Mouse (Mus musculus): Measurements from ENCODE around the gene Ppp1r1b. TPM values are rescaled to one million over a fixed set of nuclear protein-coding genes. Genes with fewer than 3 reads are reported as not detected.
A peak's percentile ranks its signal among the peaks of the same experiment; 100 is the strongest.

Ppp1r1b gene
- polyA plus RNA-seq, 1 experiment from 2014 or later = 5.4 TPM

GRCm38 (mm10) chr11:98322159-98322558 lies 26.0 kb upstream of the Ppp1r1b start:
- Histone ChIP-seq H3K27me3 (ENCODE audit: insufficient read depth, low read length) (peaks cover 100% of the 10 kb centered on the region), H3K36me3 (replicated peaks; ENCODE audit: insufficient read depth, low read length) (no peaks in the 10 kb centered on the region), H3K9me3 (ENCODE audit: low read length) (no peaks in the 10 kb centered on the region), H3K4me1 (ENCODE audit: insufficient read depth) (0 out of 2 replicates have a peak, but pooled peaks cover 2% of the 10 kb centered on the region), H3K9ac (replicated peaks) (no peak overlapping the region), H3K27ac (ENCODE audit: low read depth) (no peak overlapping the region), H3K4me2 (ENCODE audit: low read depth, low read length) (no peak overlapping the region), H3K4me3 (ENCODE audit: low read depth, low read length) (no peak overlapping the region)
- no peak for TF ChIP-seq CTCF (IDR thresholded peaks at IDR 0.05; ENCODE audit: low read depth)
- no peak for TF ChIP-seq EP300 (IDR thresholded peaks at IDR 0.05; ENCODE audit: low read depth)
- no peak for DNase-seq
- no peak for ATAC-seq
- WGBS (ENCODE audit: insufficient replicate concordance) = 0% methylated on average over 1 of the region's 1 CpGs

GRCm38 (mm10) chr11:98323136-98323866 lies 24.9 kb upstream of the Ppp1r1b start:
- Histone ChIP-seq H3K36me3 (replicated peaks; ENCODE audit: insufficient read depth, low read length) (no peaks in the 10 kb centered on the region), H3K27me3 (ENCODE audit: insufficient read depth, low read length) (peaks cover 100% of the 10 kb centered on the region), H3K9ac (replicated peaks) (no peak overlapping the region), H3K4me1 (ENCODE audit: insufficient read depth) (peaks cover 10% of the 10 kb centered on the region; the same call in 1 of the 2 replicates), H3K4me2 (ENCODE audit: low read depth, low read length) (no peak overlapping the region), H3K4me3 (ENCODE audit: low read depth, low read length) (no peak overlapping the region), H3K27ac (ENCODE audit: low read depth) (no peak overlapping the region), H3K9me3 (ENCODE audit: low read length) (no peaks in the 10 kb centered on the region)
- DNase-seq (no peak), ATAC-seq (no peak)
- TF ChIP-seq CTCF (IDR thresholded peaks at IDR 0.05; ENCODE audit: low read depth) (no peak), EP300 (IDR thresholded peaks at IDR 0.05; ENCODE audit: low read depth) (no peak)
- 2% methylated on average over 10 of the region's 10 CpGs for WGBS (ENCODE audit: insufficient replicate concordance)

- Histone ChIP-seq H3K4me3 (ENCODE audit: low read depth, low read length) (no peak overlapping the region), H3K27me3 (ENCODE audit: insufficient read depth, low read length) (peaks cover 100% of the 10 kb centered on the region), H3K4me1 (ENCODE audit: insufficient read depth) (peaks cover 15% of the 10 kb centered on the region; the same call in 1 of the 2 replicates), H3K36me3 (replicated peaks; ENCODE audit: insufficient read depth, low read length) (no peaks in the 10 kb centered on the region), H3K9me3 (ENCODE audit: low read length) (no peaks in the 10 kb centered on the region), H3K4me2 (ENCODE audit: low read depth, low read length) (no peak overlapping the region), H3K9ac (replicated peaks) (no peak overlapping the region), H3K27ac (ENCODE audit: low read depth) (no peak overlapping the region)
- no peak for TF ChIP-seq EP300 (IDR thresholded peaks at IDR 0.05; ENCODE audit: low read depth)
- no peak for TF ChIP-seq CTCF (IDR thresholded peaks at IDR 0.05; ENCODE audit: low read depth)
- peak; percentile 46 for DNase-seq
- WGBS (ENCODE audit: insufficient replicate concordance) = 2% methylated on average over 9 of the region's 9 CpGs
- no peak for ATAC-seq
These were observed 24.3 kb upstream of the Ppp1r1b start for GRCm38 (mm10) chr11:98323933-98324332.

GRCm38 (mm10) chr11:98325191-98325820 lies 22.9 kb upstream of the Ppp1r1b start:
- ATAC-seq = no peak
- H3K27me3 ChIP-seq (ENCODE audit: insufficient read depth, low read length) = peaks cover 100% of the 10 kb centered on the region

GRCm38 (mm10) chr11:98325821-98326218 lies 22.4 kb upstream of the Ppp1r1b start:
- 9% methylated on average over 22 of the region's 22 CpGs for WGBS (ENCODE audit: insufficient replicate concordance)
- H3K27me3 ChIP-seq (ENCODE audit: insufficient read depth, low read length) = peaks cover 99% of the 10 kb centered on the region

More at GRCm38 (mm10) chr11:98325191-98325820, 22.9 kb upstream of the Ppp1r1b start:
- no peak for TF ChIP-seq EP300 (IDR thresholded peaks at IDR 0.05; ENCODE audit: low read depth)
- no peak for TF ChIP-seq CTCF (IDR thresholded peaks at IDR 0.05; ENCODE audit: low read depth)
- DNase-seq = no peak
- Histone ChIP-seq H3K36me3 (replicated peaks; ENCODE audit: insufficient read depth, low read length) (no peaks in the 10 kb centered on the region), H3K4me3 (ENCODE audit: low read depth, low read length) (no peak overlapping the region), H3K9me3 (ENCODE audit: low read length) (no peaks in the 10 kb centered on the region), H3K4me1 (ENCODE audit: insufficient read depth) (peaks cover 15% of the 10 kb centered on the region; the same call in 1 of the 2 replicates), H3K27ac (ENCODE audit: low read depth) (no peak overlapping the region), H3K4me2 (ENCODE audit: low read depth, low read length) (no peak overlapping the region), H3K9ac (replicated peaks) (no peak overlapping the region)
- 4% methylated on average over 14 of the region's 14 CpGs for WGBS (ENCODE audit: insufficient replicate concordance)

GRCm38 (mm10) chr11:98326741-98327135 lies 21.5 kb upstream of the Ppp1r1b start:
- no peaks in the 10 kb centered on the region for H3K36me3 ChIP-seq (replicated peaks; ENCODE audit: insufficient read depth, low read length)
- H3K4me3 ChIP-seq (ENCODE audit: low read depth, low read length) = no peak overlapping the region; the same call in 1 of the 2 replicates
- under 1% methylated on average over 19 of the region's 19 CpGs for WGBS (ENCODE audit: insufficient replicate concordance)
- H3K27me3 ChIP-seq (ENCODE audit: insufficient read depth, low read length) = peaks cover 99% of the 10 kb centered on the region
- no peak overlapping the region; the same call in 1 of the 2 replicates for H3K4me2 ChIP-seq (ENCODE audit: low read depth, low read length)
- H3K4me1 ChIP-seq (ENCODE audit: insufficient read depth) = peaks cover 15% of the 10 kb centered on the region; the same call in 1 of the 2 replicates
- no peak overlapping the region for H3K27ac ChIP-seq (ENCODE audit: low read depth)
- TF ChIP-seq EP300 (IDR thresholded peaks at IDR 0.05; ENCODE audit: low read depth) = no peak
- TF ChIP-seq CTCF (IDR thresholded peaks at IDR 0.05; ENCODE audit: low read depth) = no peak
- H3K9me3 ChIP-seq (ENCODE audit: low read length) = no peaks in the 10 kb centered on the region
- no peak overlapping the region for H3K9ac ChIP-seq (replicated peaks)
- DNase-seq = no peak
- ATAC-seq = no peak

More at GRCm38 (mm10) chr11:98325821-98326218, 22.4 kb upstream of the Ppp1r1b start:
- ATAC-seq (no peak), DNase-seq (no peak)
- TF ChIP-seq EP300 (IDR thresholded peaks at IDR 0.05; ENCODE audit: low read depth) (no peak), CTCF (IDR thresholded peaks at IDR 0.05; ENCODE audit: low read depth) (no peak)
- H3K4me2 ChIP-seq (ENCODE audit: low read depth, low read length) = no peak overlapping the region
- H3K27ac ChIP-seq (ENCODE audit: low read depth) = no peak overlapping the region
- H3K4me1 ChIP-seq (ENCODE audit: insufficient read depth) = peaks cover 15% of the 10 kb centered on the region; the same call in 1 of the 2 replicates
- H3K36me3 ChIP-seq (replicated peaks; ENCODE audit: insufficient read depth, low read length) = no peaks in the 10 kb centered on the region
- no peaks in the 10 kb centered on the region for H3K9me3 ChIP-seq (ENCODE audit: low read length)
- no peak overlapping the region for H3K4me3 ChIP-seq (ENCODE audit: low read depth, low read length)
- H3K9ac ChIP-seq (replicated peaks) = no peak overlapping the region
